Mouse (Mus musculus) E14TG2a.4 (cell line): ENCODE measurements at regions not wholly inside any gene's neighbourhood (a gene's known extent, or its start where the extent isn't known, plus 50 kb on each side); places are given as distances from the start of the nearest gene placed in this dataset.
A peak's percentile ranks its signal among the peaks of the same experiment; 100 is the strongest.

Source experiments
- H3K27me3 ChIP-seq: 2 replicates; pipeline ENCODE4 v1.6.1; 2014; ENCODE audit warnings: low read length, control low read depth; ENCODE audit not compliant: insufficient read depth
- H3K36me3 ChIP-seq: 2 replicates; pipeline ENCODE4 v1.6.1; 2014; ENCODE audit warnings: low read length, control low read depth; ENCODE audit not compliant: insufficient read depth
- H3K4me1 ChIP-seq: replicated peaks from 2 replicates; pipeline ENCODE4 v1.6.1; 2014; ENCODE audit warnings: low read depth, low read length, control low read depth
- H3K4me3 ChIP-seq: replicated peaks from 2 replicates; pipeline ENCODE4 v1.5.1; 2014; ENCODE audit warnings: mild to moderate bottlenecking, low read length
- H3K9me3 ChIP-seq: 2 replicates; pipeline ENCODE4 v1.6.1; 2014; ENCODE audit warnings: low read length, control low read depth
- CTCF ChIP-seq: conservative IDR thresholded peaks from 2 replicates; pipeline ENCODE4 v1.5.1; 2014; ENCODE audit warnings: low read length
- NANOG ChIP-seq: IDR thresholded peaks from 2 replicates; pipeline ENCODE4 v1.6.1; 2014; ENCODE audit warnings: borderline replicate concordance, low read length, mixed read lengths
- POU5F1 ChIP-seq: IDR thresholded peaks from 2 replicates; pipeline ENCODE4 v1.6.1; 2014; ENCODE audit warnings: low read length, borderline replicate concordance

DNA sequence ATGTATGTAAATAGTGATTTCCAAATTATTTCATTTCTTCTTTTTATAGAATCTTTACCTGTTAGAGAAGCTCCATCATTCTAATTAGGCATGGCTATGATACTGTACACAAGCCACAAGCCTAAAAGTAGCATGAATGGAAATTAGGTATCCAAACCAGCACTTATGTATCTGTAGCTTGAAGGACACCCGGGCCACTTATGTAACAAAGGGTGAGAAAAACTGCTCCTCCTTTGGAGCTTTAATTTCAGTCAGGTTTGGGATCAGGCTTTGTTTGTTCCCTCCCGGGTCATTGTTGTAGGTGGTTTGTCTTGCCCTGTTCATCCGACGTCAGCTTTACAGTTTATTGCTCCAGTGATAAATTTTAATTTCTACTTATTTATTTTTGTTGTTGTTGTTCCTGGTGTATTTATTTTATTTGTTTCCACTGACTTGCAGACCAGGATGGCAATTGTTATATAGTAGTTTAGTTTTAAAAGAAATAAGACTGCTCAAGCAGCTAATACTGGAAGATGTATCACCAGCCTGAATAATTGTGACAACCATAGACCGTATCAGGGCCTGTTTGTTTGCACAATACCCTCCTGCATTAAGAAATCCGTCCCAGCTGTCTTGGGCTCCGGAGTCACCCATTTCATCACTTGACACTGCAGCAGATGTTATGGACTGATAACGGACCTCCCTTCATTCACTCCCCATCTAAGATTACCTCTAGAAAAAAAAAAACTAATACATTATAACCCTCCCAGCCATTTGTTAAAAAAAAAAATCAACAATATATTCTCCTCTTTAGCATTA lies 1181.7 kb upstream of the Celf2 start:
- Histone ChIP-seq H3K36me3 (no peaks in the 10 kb centered on the region), H3K4me3 (no peak overlapping the region), H3K27me3 (no peaks in the 10 kb centered on the region), H3K9me3 (no peaks in the 10 kb centered on the region), H3K4me1 (no peaks in the 10 kb centered on the region)
- no peak for TF ChIP-seq NANOG
- TF ChIP-seq CTCF, result no peak
- TF ChIP-seq POU5F1, result no peak

DNA sequence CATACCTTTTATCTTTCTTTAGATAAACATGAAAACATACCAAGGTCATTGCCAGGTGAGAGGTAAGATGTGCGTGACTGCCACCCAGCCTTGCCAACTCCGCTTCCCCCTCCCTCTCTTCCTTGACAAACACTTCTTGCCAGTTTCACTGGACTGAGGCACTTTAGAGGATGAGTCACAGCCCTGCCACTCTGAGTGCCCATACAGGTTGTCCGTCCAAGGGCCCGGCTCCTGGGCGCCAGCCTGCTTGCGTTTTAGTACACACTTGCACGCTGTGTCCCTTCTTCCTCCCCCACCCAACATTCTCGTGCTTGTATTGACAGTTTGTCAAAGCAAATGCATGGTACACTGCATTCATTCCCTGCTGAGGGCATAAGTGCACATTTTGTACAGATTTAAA lies 1151.7 kb upstream of the 4930412O13Rik start:
- Histone ChIP-seq H3K27me3 (no peaks in the 10 kb centered on the region), H3K4me3 (no peak overlapping the region), H3K4me1 (no peaks in the 10 kb centered on the region), H3K36me3 (no peaks in the 10 kb centered on the region), H3K9me3 (no peaks in the 10 kb centered on the region)
- TF ChIP-seq POU5F1, result no peak
- no peak for TF ChIP-seq CTCF
- no peak for TF ChIP-seq NANOG

DNA sequence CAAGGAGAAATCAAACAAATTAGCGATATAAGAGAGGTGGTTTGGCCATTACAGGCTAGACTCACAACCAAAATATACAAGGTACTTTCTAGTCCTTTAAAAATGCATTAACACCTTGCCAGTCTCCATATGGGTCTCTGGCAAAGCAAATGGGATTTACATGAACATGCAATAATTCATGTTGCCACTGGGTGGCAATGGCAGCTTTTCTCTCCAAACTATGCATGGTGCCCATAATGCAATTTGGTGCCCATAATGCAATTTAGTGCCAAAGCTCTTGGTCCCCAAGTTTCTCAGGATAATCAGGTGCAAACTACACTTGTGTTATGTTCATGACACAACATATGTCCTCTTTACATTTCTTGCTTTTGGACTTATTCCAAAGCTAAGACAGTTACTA lies 1126.9 kb upstream of the 4930412O13Rik start:
- Histone ChIP-seq H3K4me1 (no peaks in the 10 kb centered on the region), H3K36me3 (no peaks in the 10 kb centered on the region), H3K27me3 (no peaks in the 10 kb centered on the region), H3K4me3 (no peak overlapping the region), H3K9me3 (no peaks in the 10 kb centered on the region)
- TF ChIP-seq POU5F1, result no peak
- TF ChIP-seq NANOG, result no peak
- TF ChIP-seq CTCF, result peak; percentile 57

DNA sequence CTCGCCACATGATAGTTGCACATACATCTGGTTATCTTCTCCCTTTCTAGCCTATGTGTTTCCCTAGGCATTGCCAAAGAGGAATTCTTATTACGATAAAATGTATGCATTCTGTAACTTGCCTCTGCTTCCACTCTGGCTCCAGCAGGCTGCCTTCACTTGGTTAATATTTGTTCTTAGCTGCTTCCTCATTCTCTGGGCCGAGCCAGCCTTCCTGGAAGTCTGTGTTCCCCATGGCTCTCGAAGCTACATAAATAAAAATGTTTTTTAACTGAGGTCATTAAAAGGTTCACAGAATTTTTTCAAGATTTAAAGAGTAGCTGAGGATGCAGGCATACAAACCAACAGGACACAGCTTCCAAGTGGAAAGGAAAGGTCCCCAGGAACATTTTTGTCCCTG lies 1124.5 kb upstream of the 4930412O13Rik start:
- no peaks in the 10 kb centered on the region for H3K36me3 ChIP-seq
- TF ChIP-seq POU5F1, result no peak
- TF ChIP-seq CTCF, result no peak
- TF ChIP-seq NANOG, result no peak
- no peaks in the 10 kb centered on the region for H3K4me1 ChIP-seq
- H3K27me3 ChIP-seq, result no peaks in the 10 kb centered on the region
- H3K9me3 ChIP-seq, result no peaks in the 10 kb centered on the region
- no peak overlapping the region for H3K4me3 ChIP-seq

DNA sequence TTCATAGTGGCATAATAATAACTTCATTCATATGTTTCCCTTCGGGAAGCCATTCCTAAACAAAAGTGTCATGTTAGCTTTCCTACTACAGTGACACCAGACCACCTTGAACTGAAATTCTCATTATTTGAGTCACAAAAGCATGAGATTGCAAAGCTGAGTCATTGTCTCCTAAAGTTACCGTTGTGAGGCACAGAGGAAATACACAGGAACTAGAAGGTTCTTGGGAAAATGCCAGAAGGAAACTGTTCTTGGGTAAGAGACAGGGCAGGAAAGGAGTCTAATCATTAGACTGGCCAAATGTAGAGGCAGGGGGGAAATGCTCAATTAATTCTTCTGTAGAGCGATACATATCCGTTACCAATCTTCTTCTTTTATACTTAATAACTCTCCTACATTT lies 1110.4 kb upstream of the 4930412O13Rik start:
- H3K36me3 ChIP-seq, result no peaks in the 10 kb centered on the region
- H3K27me3 ChIP-seq, result no peaks in the 10 kb centered on the region
- no peaks in the 10 kb centered on the region for H3K9me3 ChIP-seq
- TF ChIP-seq NANOG, result no peak
- no peak for TF ChIP-seq POU5F1
- no peak for TF ChIP-seq CTCF
- H3K4me1 ChIP-seq, result no peaks in the 10 kb centered on the region
- H3K4me3 ChIP-seq, result no peak overlapping the region

DNA sequence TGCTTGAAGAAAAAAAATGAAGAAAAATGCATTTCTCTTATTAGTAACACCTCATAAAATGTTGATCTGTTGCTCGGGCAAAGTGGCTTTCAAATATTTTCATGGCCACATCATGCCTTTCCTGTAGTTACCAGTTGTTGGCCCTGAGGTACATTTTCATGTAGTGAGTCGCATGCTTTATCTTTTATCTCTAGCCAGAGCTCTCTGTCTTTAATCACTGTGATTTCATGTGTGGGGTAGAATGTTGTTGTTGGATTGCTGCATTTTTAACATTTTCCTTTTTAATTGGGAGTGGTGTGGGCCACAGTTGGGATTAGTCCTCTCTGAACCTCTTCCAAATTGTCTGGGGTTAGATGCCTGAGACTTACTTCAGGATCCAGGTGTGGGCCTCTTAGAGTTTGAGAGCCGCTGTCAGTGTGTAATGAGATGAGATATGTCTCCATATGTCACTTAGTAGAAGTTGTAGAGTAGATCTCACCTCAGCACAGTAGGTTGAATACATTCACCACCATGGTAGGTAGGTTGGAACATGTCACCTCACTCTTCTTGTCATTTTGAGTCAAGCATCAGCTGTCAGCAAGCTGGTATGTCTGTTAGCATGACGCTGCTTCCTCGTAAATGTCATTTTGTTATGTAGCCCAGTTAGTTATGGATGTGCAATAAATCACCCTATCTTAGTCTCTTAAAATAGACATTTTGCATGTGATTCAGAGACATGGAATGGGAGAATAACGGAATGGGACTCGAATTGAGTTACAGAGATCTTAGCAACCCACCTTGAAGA lies 1099.7 kb upstream of the 4930412O13Rik start:
- Histone ChIP-seq H3K4me3 (no peak overlapping the region), H3K9me3 (no peaks in the 10 kb centered on the region), H3K36me3 (no peaks in the 10 kb centered on the region), H3K4me1 (no peaks in the 10 kb centered on the region), H3K27me3 (no peaks in the 10 kb centered on the region)
- TF ChIP-seq CTCF (no peak), POU5F1 (no peak), NANOG (no peak)

DNA sequence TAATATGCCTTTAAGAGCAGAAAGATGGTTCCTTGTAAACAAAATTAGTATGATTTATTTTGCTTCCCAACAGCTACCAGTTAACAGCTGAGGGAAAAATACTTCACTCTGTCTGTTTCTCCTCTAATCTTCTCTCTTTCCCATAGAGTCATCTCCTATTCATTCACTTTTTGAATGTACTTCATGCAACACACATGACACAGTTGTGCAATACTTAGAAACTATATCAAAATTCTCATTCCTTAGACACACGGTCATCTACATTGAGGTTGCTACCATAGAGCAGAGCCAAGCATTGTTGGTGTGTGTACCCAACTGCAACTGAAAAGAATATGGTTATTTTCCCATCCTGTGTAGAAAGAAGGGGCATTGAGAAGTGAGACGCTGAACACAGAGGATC lies 1098.8 kb upstream of the 4930412O13Rik start:
- Histone ChIP-seq H3K9me3 (no peaks in the 10 kb centered on the region), H3K27me3 (no peaks in the 10 kb centered on the region), H3K4me3 (no peak overlapping the region), H3K4me1 (no peaks in the 10 kb centered on the region), H3K36me3 (no peaks in the 10 kb centered on the region)
- TF ChIP-seq POU5F1, result no peak

DNA sequence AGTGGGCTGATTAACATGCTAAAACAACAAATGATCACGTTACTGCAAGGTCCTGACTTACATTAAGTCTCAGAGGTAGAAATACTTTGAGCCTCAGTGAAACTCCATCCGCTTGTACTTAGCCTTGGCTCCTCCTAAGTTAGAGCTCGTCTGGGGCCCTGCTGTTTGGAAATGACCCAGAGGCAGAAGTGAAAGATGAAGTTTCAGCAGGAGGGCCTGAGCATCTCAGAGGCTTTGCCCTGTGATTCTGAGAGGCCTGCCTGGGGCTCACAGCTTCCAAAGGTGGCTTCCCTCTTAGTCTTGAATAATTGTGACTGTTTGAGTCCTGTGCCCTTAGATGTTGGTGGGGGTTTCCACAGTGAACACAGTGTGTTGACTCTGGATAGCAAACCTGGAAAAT lies 1079.0 kb upstream of the 4930412O13Rik start:
- Histone ChIP-seq H3K36me3 (no peaks in the 10 kb centered on the region), H3K27me3 (no peaks in the 10 kb centered on the region), H3K4me3 (no peak overlapping the region), H3K4me1 (peaks cover 5% of the 10 kb centered on the region; the same call in 1 of the 2 replicates), H3K9me3 (no peaks in the 10 kb centered on the region)
- no peak for TF ChIP-seq POU5F1
- no peak for TF ChIP-seq CTCF
- TF ChIP-seq NANOG, result no peak

DNA sequence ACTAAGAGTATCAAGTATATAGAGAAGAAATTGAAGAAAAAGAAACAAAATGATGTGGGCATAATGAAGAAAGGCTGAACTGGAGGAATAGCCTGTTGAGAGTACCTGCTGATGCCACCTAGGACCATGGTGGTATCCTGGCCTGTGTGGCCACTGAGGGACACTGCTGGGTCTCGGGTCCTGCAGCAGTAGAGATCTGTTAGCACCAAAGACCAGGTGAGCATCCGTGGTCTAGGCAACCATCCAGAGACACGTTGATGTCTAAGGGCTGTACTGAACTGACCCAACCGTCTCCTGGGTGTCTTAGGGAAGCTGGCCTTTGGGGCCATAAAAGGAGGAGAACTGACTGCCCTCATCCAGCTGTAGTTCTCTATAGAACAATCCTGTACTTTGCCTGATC lies 1071.4 kb upstream of the 4930412O13Rik start:
- no peaks in the 10 kb centered on the region for H3K4me1 ChIP-seq
- no peaks in the 10 kb centered on the region for H3K36me3 ChIP-seq
- no peaks in the 10 kb centered on the region for H3K9me3 ChIP-seq
- no peak overlapping the region for H3K4me3 ChIP-seq
- TF ChIP-seq POU5F1 (no peak), CTCF (no peak), NANOG (no peak)
- no peaks in the 10 kb centered on the region for H3K27me3 ChIP-seq
